Mouse (Mus musculus) c-Kit-negative CD71-positive TER-119-positive erythroid progenitor cells, embryonic 14.5 days (primary cell): ENCODE measurements around the gene Bckdhb.
"Not testable (repeated sequence)": the region's sequence is repeated elsewhere in the genome, so short reads cannot be mapped to it uniquely, and the experiment has no call there.

Experiments
- DNase-seq: peaks from one replicate; pipeline ENCODE4 v3.0.0-alpha.2; 2013; ENCODE audit warnings: low read depth, low spot score

Gene Bckdhb

GRCm38 (mm10) chr9:83924878-83925687 is at the start of gene Bckdhb:
Bckdhb (plus strand) TSS chr9:83925145.
- peak; percentile 55 for DNase-seq

- no peak for DNase-seq
These were observed 42.8 kb upstream of the Bckdhb start for GRCm38 (mm10) chr9:83882191-83882590.

- no peak for DNase-seq
These were observed 38.8 kb upstream of the Bckdhb start for GRCm38 (mm10) chr9:83886149-83886548.

GRCm38 (mm10) chr9:83888214-83888613 is 36.7 kb upstream of the Bckdhb start:
- no peak for DNase-seq

- no peak for DNase-seq
These were observed 31.9 kb upstream of the Bckdhb start for GRCm38 (mm10) chr9:83893073-83893472.

- no peak for DNase-seq
These were observed 31.1 kb upstream of the Bckdhb start for GRCm38 (mm10) chr9:83893767-83894330.

GRCm38 (mm10) chr9:83902086-83902485 is 22.9 kb upstream of the Bckdhb start:
- no peak for DNase-seq

- DNase-seq = no peak
These were observed 19.1 kb upstream of the Bckdhb start for GRCm38 (mm10) chr9:83905820-83906219.

GRCm38 (mm10) chr9:83907017-83907416 is 17.9 kb upstream of the Bckdhb start:
- DNase-seq = no peak

GRCm38 (mm10) chr9:83909836-83910235 is 15.1 kb upstream of the Bckdhb start:
- DNase-seq = no peak

GRCm38 (mm10) chr9:83910926-83911325 is 14.0 kb upstream of the Bckdhb start:
- DNase-seq = no peak

- no peak for DNase-seq
These were observed 2.9 kb upstream of the Bckdhb start for GRCm38 (mm10) chr9:83922076-83922475.

GRCm38 (mm10) chr9:83924356-83924755 is 589 bp upstream of the Bckdhb start:
- no peak for DNase-seq

GRCm38 (mm10) chr9:83925688-83926041 is 720 bp downstream of the Bckdhb start:
- no peak for DNase-seq

GRCm38 (mm10) chr9:83926302-83926701 is 1.4 kb downstream of the Bckdhb start:
- DNase-seq = no peak

- not testable (repeated sequence) for DNase-seq
These were observed 14.6 kb downstream of the Bckdhb start for GRCm38 (mm10) chr9:83939501-83939900.

GRCm38 (mm10) chr9:83940016-83940415 is 15.1 kb downstream of the Bckdhb start:
- no peak for DNase-seq

- DNase-seq = no peak
These were observed 15.8 kb downstream of the Bckdhb start for GRCm38 (mm10) chr9:83940537-83941363.

GRCm38 (mm10) chr9:83951336-83951735 is 26.4 kb downstream of the Bckdhb start:
- no peak for DNase-seq

- no peak for DNase-seq
These were observed 31.8 kb downstream of the Bckdhb start for GRCm38 (mm10) chr9:83956632-83957314.

- no peak for DNase-seq
These were observed 37.4 kb downstream of the Bckdhb start for GRCm38 (mm10) chr9:83962098-83963086.
